Mouse (Mus musculus): ENCODE results near the gene Dgkd.

- TF ChIP-seq CTCF (IDR thresholded peaks at IDR 0.05; ENCODE audit: low read depth) (no peak), EP300 (IDR thresholded peaks at IDR 0.05; ENCODE audit: low read depth) (no peak)
Measured at GRCm38 (mm10) chr1:87910428-87910827, 57.3 kb downstream of the Dgkd start.

Measured in liver, embryonic 14.5 days (tissue).